Mouse (Mus musculus): ENCODE data around the gene Pla2g4a. TPM values are rescaled to one million over a fixed set of nuclear protein-coding genes. Genes with fewer than 3 reads are reported as not detected.
A peak's percentile ranks its signal among the peaks of the same experiment; 100 is the strongest.
"Not testable (repeated sequence)": the region's sequence is repeated elsewhere in the genome, so short reads cannot be mapped to it uniquely, and the experiment has no call there.

Gene Pla2g4a
- polyA plus RNA-seq, 1 experiment from 2014 or later: 17.2 TPM

DNA sequence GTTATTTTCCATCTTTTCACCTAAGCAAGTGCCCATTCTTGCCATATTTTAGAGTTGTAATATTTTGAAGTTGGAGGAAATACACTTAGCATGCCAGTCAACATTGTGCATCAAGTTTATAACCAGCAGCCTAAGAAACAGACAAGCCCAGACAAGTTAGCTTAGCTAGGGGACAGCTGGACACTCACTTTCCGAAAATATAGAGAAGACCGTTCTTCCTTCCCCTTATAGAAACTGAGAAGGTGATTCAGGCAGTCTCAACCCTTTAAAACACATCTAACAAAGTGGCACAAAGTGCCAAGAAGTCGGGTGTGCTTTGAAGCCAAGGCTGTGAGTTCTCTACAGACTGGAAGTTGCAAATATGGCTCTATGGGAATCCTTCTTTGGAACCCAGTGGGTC is 10.4 kb downstream of the Pla2g4a start:
- ATAC-seq: no peak
- 49% methylated on average over 3 of the region's 3 CpGs for WGBS (ENCODE audit: insufficient replicate concordance)
- H3K4me2 ChIP-seq: no peak overlapping the region
- no peaks in the 10 kb centered on the region for H3K9me3 ChIP-seq (replicated peaks)
- peaks cover 30% of the 10 kb centered on the region for H3K4me1 ChIP-seq
- no peak overlapping the region for H3K4me3 ChIP-seq
- H3K36me3 ChIP-seq: no peaks in the 10 kb centered on the region
- no peak overlapping the region for H3K9ac ChIP-seq
- no peak overlapping the region for H3K27ac ChIP-seq
- H3K27me3 ChIP-seq (replicated peaks): no peaks in the 10 kb centered on the region

DNA sequence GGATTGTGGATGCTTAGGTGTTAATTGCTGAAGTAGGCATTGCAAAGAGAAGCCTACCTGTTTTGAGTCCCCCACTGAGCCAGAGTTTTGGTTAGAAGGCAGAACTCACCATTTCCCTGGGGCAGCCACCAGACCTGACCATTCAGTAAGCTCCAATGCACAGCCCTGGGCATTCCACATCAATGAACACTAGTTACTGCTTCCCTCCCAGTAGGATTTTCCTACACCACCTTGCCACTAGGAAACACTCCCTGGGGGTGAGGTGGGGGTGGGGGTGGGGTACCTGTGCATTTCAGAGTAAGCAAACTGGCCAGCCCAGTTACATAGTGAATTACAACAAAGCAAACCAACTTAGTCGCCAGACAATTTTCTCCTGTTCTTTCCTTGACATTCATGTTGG is 10.8 kb downstream of the Pla2g4a start:
- Histone ChIP-seq H3K27me3 (replicated peaks) (no peaks in the 10 kb centered on the region), H3K9me3 (replicated peaks) (no peaks in the 10 kb centered on the region), H3K9ac (no peak overlapping the region), H3K4me1 (peaks cover 26% of the 10 kb centered on the region), H3K4me2 (no peak overlapping the region), H3K27ac (no peak overlapping the region), H3K36me3 (no peaks in the 10 kb centered on the region), H3K4me3 (no peak overlapping the region)
- WGBS (ENCODE audit: insufficient replicate concordance): 75% methylated on average over 1 of the region's 1 CpGs
- no peak for ATAC-seq

GRCm38 (mm10) chr1:149949334-149949733 is 11.8 kb downstream of the Pla2g4a start:
- H3K36me3 ChIP-seq: no peaks in the 10 kb centered on the region
- no peaks in the 10 kb centered on the region for H3K27me3 ChIP-seq (replicated peaks)
- H3K27ac ChIP-seq: 0 out of 2 replicates have a peak overlapping the region, but pooled peaks have one; percentile 4
- H3K9ac ChIP-seq: no peak overlapping the region
- WGBS (ENCODE audit: insufficient replicate concordance): 67% methylated on average over 1 of the region's 1 CpGs
- no peaks in the 10 kb centered on the region for H3K9me3 ChIP-seq (replicated peaks)
- H3K4me2 ChIP-seq: no peak overlapping the region
- no peak overlapping the region for H3K4me3 ChIP-seq
- no peak for ATAC-seq
- H3K4me1 ChIP-seq: peaks cover 26% of the 10 kb centered on the region

DNA sequence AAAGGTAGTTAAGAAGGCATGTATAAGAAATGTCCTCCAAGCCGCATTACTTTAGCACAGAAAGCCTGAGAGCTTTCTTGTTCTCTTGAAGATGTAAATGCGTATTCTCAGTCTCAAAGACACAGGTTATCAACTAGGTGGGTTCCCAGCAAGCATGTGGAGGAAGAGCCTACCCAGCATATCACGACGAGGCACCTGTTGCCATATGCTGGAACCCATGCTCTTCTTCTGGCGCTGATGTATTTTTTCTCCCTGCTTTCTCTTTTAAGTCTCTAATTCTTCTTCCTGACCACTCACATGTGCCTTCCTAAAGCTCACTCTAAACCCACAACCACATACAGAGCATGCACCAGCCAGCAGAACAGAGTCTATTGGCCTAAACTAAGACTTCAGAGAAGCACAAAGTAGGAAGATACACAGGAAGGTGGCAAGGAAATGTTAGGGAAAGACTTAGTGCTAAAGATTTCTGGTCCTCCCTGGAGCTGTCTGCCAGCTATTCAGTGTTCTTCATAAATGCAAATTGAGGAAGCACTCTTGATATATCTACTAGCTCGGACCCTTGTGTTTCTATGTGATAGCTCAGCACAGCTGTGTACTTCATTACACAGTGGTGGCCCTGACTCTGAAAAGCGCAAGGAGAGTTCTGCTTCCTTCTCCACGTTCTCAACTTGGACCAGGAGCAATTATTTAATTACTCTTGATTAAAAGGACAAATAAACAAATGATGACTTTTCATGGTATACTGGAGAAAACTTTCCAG is 12.8 kb downstream of the Pla2g4a start:
- Histone ChIP-seq H3K27me3 (replicated peaks) (no peaks in the 10 kb centered on the region), H3K4me2 (peak overlapping the region; percentile 21; the same call in 1 of the 2 replicates), H3K9me3 (replicated peaks) (no peaks in the 10 kb centered on the region), H3K4me3 (no peak overlapping the region), H3K27ac (peak overlapping the region; percentile 48; the same call in 1 of the 2 replicates), H3K36me3 (no peaks in the 10 kb centered on the region), H3K9ac (no peak overlapping the region), H3K4me1 (peaks cover 26% of the 10 kb centered on the region)
- 32% methylated on average over 8 of the region's 8 CpGs for WGBS (ENCODE audit: insufficient replicate concordance)
- peak; percentile 67 for ATAC-seq

DNA sequence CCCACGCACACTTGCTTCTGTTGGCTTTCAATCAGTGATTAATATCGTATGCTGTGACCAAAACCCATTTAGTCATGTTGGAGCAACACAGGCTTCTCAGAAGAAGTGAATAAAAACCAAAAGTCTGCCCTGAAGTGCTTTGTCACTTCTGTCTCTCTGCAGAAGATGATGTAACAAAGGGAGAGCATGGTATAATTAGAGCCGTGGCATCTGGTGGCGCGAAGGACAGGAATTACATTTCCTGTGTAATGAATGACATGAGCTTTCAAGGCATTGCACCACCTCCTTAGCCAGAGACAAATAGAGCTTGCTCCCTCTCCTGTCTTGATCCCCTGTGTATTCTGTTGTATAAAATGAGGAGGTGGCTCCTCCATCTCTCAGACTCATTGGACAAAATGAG is 14.1 kb downstream of the Pla2g4a start:
- Histone ChIP-seq H3K9ac (no peak overlapping the region), H3K27me3 (replicated peaks) (no peaks in the 10 kb centered on the region), H3K36me3 (no peaks in the 10 kb centered on the region), H3K4me3 (no peak overlapping the region), H3K4me1 (peaks cover 26% of the 10 kb centered on the region), H3K9me3 (replicated peaks) (no peaks in the 10 kb centered on the region), H3K27ac (no peak overlapping the region), H3K4me2 (no peak overlapping the region)
- ATAC-seq: peak; percentile 24; the same call in 1 of the 2 replicates
- 35% methylated on average over 5 of the region's 5 CpGs for WGBS (ENCODE audit: insufficient replicate concordance)

DNA sequence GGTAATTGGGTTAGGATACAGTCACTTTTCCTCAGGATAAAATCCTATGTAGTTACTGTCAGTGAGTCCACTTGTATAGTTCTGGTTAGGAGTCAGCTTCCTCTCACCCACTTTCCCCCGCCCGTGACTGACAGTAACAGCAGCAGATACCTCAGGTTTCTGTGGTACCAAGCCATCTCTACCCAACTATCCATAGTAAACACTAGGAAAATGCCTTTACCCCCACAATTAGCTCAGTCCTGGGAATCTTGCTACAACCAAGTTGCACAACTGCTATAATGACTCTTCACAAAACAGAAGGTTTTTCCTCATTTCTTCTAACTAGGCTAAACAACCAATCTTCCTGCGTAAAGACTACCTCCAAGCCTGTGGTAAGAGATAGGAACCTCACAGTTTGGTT is 14.7 kb downstream of the Pla2g4a start:
- Histone ChIP-seq H3K4me3 (no peak overlapping the region), H3K4me1 (peaks cover 26% of the 10 kb centered on the region), H3K27me3 (replicated peaks) (no peaks in the 10 kb centered on the region), H3K27ac (no peak overlapping the region), H3K4me2 (no peak overlapping the region), H3K9ac (no peak overlapping the region), H3K9me3 (replicated peaks) (no peaks in the 10 kb centered on the region), H3K36me3 (no peaks in the 10 kb centered on the region)
- no peak for ATAC-seq
- WGBS (ENCODE audit: insufficient replicate concordance): 52% methylated on average over 3 of the region's 3 CpGs

- H3K27ac ChIP-seq: no peak overlapping the region
- no peaks in the 10 kb centered on the region for H3K9me3 ChIP-seq (replicated peaks)
- H3K36me3 ChIP-seq: no peaks in the 10 kb centered on the region
- peaks cover 28% of the 10 kb centered on the region for H3K4me1 ChIP-seq
- H3K27me3 ChIP-seq (replicated peaks): no peaks in the 10 kb centered on the region
- no peak for ATAC-seq
- no peak overlapping the region for H3K4me3 ChIP-seq
- 38% methylated on average over 2 of the region's 2 CpGs for WGBS (ENCODE audit: insufficient replicate concordance)
- H3K4me2 ChIP-seq: no peak overlapping the region
- H3K9ac ChIP-seq: no peak overlapping the region
Measured at GRCm38 (mm10) chr1:149943611-149944010, 17.5 kb downstream of the Pla2g4a start.

- 19% methylated on average over 1 of the region's 1 CpGs for WGBS (ENCODE audit: insufficient replicate concordance)
- no peaks in the 10 kb centered on the region for H3K27me3 ChIP-seq (replicated peaks)
Measured at GRCm38 (mm10) chr1:149940301-149940700, 20.8 kb downstream of the Pla2g4a start.

DNA sequence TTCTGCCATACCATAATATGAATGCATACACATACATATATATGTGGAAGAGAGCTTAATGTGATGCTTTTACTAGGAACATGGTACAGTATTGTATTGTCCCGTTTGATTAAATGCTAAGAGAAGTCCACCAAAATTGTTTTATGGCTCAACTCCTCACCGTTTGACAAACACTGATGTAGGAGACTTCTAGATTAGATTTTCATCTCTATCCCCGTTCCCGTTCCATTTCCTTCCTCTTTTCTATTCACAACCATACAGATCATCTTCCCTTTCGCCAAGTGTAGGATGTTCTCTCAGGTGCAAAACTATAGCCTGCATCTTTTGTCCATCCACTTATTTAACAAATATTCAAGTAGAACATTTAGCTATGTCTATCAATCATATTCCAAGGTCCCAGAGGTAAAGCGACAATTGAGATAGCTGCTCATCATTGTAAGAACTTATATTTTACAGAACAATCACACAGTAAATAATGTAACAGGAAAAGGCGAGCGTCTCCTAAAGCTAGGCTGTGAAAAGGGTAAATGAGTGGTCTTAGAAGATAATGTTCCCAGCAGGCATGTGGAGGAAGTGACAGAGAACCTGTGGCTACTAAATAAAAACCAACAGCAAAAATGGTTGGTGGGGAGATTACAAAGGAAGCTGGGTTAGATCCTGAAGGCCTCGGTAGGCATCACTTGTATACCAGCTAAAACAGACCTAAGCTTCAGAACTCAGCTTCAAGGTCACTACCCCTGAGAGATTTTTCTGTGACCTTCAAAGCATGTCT is 21.6 kb downstream of the Pla2g4a start:
- Histone ChIP-seq H3K9me3 (replicated peaks) (no peaks in the 10 kb centered on the region), H3K4me1 (peaks cover 26% of the 10 kb centered on the region), H3K36me3 (no peaks in the 10 kb centered on the region), H3K27me3 (replicated peaks) (no peaks in the 10 kb centered on the region), H3K4me2 (no peak overlapping the region), H3K4me3 (no peak overlapping the region), H3K9ac (no peak overlapping the region), H3K27ac (no peak overlapping the region)
- ATAC-seq: no peak
- 23% methylated on average over 9 of the region's 9 CpGs for WGBS (ENCODE audit: insufficient replicate concordance)

More at GRCm38 (mm10) chr1:149940301-149940700, 20.8 kb downstream of the Pla2g4a start:
- H3K4me1 ChIP-seq: peaks cover 26% of the 10 kb centered on the region
- no peak overlapping the region for H3K4me3 ChIP-seq
- H3K9me3 ChIP-seq (replicated peaks): no peaks in the 10 kb centered on the region
- ATAC-seq: no peak
- no peak overlapping the region for H3K4me2 ChIP-seq
- no peak overlapping the region for H3K9ac ChIP-seq
- H3K36me3 ChIP-seq: no peaks in the 10 kb centered on the region
- no peak overlapping the region for H3K27ac ChIP-seq

- H3K9ac ChIP-seq: no peak overlapping the region
- ATAC-seq: peak; percentile 59; the same call in 1 of the 2 replicates
- H3K4me3 ChIP-seq: no peak overlapping the region
- WGBS (ENCODE audit: insufficient replicate concordance): 11% methylated on average over 4 of the region's 4 CpGs
- H3K4me1 ChIP-seq: peaks cover 26% of the 10 kb centered on the region
- H3K36me3 ChIP-seq: no peaks in the 10 kb centered on the region
- H3K9me3 ChIP-seq (replicated peaks): no peaks in the 10 kb centered on the region
- H3K27me3 ChIP-seq (replicated peaks): no peaks in the 10 kb centered on the region
- H3K4me2 ChIP-seq: no peak overlapping the region
- H3K27ac ChIP-seq: no peak overlapping the region
Measured at GRCm38 (mm10) chr1:149937825-149938224, 23.3 kb downstream of the Pla2g4a start.

DNA sequence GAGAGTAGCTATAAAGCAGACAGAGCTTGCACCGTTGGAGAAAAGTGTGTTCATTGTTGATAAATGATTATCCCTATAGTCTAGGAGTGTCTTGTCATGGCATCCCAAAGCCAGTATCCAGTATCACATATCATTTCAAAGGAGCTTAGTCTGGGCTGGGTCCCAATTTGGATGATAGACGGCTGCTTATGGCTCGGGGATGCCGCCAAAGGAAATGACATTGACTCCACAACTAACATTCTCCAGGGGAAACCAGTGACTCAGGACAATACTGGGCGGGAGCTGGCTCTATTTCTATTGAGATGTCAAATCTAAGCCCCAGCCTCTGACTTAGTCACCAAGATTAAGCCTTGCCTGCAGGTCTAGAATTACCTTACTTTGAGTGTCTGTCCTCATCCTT is 31.9 kb downstream of the Pla2g4a start:
- Histone ChIP-seq H3K9ac (no peak overlapping the region), H3K27me3 (replicated peaks) (no peaks in the 10 kb centered on the region), H3K4me1 (no peaks in the 10 kb centered on the region), H3K4me3 (no peak overlapping the region), H3K36me3 (no peaks in the 10 kb centered on the region; the same call in 1 of the 2 replicates), H3K27ac (no peak overlapping the region), H3K9me3 (replicated peaks) (no peaks in the 10 kb centered on the region), H3K4me2 (no peak overlapping the region)
- no peak for ATAC-seq
- 72% methylated on average over 5 of the region's 5 CpGs for WGBS (ENCODE audit: insufficient replicate concordance)

DNA sequence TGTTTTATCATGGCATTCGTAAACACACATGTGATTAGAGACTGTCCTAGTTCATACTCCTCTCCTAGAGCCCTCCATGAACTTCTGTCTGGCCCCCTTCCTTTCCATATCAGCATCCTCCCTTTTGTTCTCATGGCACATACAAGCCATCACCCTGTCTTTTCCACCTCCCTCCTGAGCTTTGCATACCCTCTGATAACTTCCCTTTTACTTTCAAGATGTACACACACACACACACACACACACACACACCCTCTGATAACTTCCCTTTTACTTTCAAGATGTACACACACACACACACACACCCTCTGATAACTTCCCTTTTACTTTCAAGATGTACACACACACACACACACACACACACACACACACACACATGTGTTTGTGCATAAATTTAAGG is 37.4 kb downstream of the Pla2g4a start:
- H3K36me3 ChIP-seq; H3K9me3 ChIP-seq (replicated peaks); H3K27ac ChIP-seq; H3K4me1 ChIP-seq; ATAC-seq; H3K4me3 ChIP-seq; H3K27me3 ChIP-seq (replicated peaks); H3K9ac ChIP-seq; H3K4me2 ChIP-seq: not testable (repeated sequence)
- 72% methylated on average over 1 of the region's 1 CpGs for WGBS (ENCODE audit: insufficient replicate concordance)
